Mouse (Mus musculus) embryonic facial prominence, embryonic 10.5 days (tissue): ENCODE data around the gene Vmn1r221. TPM values are rescaled to one million over a fixed set of nuclear protein-coding genes. Genes with fewer than 3 reads are reported as not detected.
"Not testable (repeated sequence)": the region's sequence is repeated elsewhere in the genome, so short reads cannot be mapped to it uniquely, and the experiment has no call there.

ENCODE experiments used
- DNase-seq: peaks from one replicate; pipeline ENCODE4 v3.0.0-alpha.2; 2017; ENCODE audit warnings: low spot score
- H3K27ac ChIP-seq: fragments of 300-500 bp; sonication (generic); replicated peaks from 2 replicates; pipeline ENCODE4 v1.5.1; 2016; ENCODE audit warnings: mild to moderate bottlenecking
- H3K27me3 ChIP-seq: fragments of 300-500 bp; sonication (generic); replicated peaks from 2 replicates; pipeline ENCODE4 v1.6.1; 2016; ENCODE audit warnings: low read depth, mild to moderate bottlenecking; ENCODE audit not compliant: poor library complexity, severe bottlenecking
- H3K36me3 ChIP-seq: fragments of 300-500 bp; sonication (generic); replicated peaks from 2 replicates; pipeline ENCODE4 v1.6.1; 2016; ENCODE audit warnings: mild to moderate bottlenecking, moderate library complexity
- H3K4me1 ChIP-seq: fragments of 300-500 bp; sonication (generic); 2 replicates; pipeline ENCODE4 v1.6.1; 2016
- H3K4me3 ChIP-seq: fragments of 300-500 bp; sonication (generic); 2 replicates; pipeline ENCODE4 v1.5.1; 2016; ENCODE audit warnings: mild to moderate bottlenecking, moderate library complexity
- H3K9me3 ChIP-seq: fragments of 300-500 bp; sonication (generic); 2 replicates; pipeline ENCODE4 v1.6.1; 2016; ENCODE audit warnings: mild to moderate bottlenecking
- WGBS: fragments of 180-500 bp; shearing (Covaris S2); methylation state at CpG from one replicate; pipeline ENCODE4 v1.1.7; 2016; 5-methylcytosine and 5-hydroxymethylcytosine counted together
- polyA plus RNA-seq: library from polyadenylated mRNA; unstranded; fragments of >200 nt; fragmentation: Nextera tagmentation; extraction: Ambion mirVana; gene quantifications from 2 replicates; pipeline ENCODE4 v1.2.1, GENCODE M21; 2016

Vmn1r221 gene
- polyA plus RNA-seq = not detected in 2 replicates

DNA sequence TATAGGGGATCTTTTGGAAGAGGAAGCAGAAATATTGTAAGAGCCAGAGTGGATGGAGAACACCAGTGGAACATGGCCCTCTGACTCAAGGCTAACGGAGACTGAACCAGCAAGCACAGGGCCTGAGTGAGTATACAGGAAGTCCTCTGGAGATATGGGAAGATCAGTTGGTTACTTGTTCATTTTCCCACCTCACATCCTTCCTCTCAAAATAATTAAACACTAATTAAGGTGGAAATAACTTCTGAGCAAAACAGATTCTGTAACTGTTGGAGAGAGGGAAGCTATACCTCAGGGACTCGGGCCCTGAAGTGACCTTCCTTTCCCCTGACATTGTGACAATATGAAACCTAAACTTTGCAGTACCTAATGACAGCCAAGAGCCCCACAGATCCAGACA is at the start of gene Vmn1r221:
TSS of gene Vmn1r221 (plus strand) at position 301 of the 400 bp plus-strand sequence.
- H3K9me3 ChIP-seq, H3K36me3 ChIP-seq, H3K4me1 ChIP-seq, H3K4me3 ChIP-seq, H3K27ac ChIP-seq, H3K27me3 ChIP-seq, DNase-seq: not testable (repeated sequence)
- 90% methylated on average over 2 of the region's 2 CpGs for WGBS

DNA sequence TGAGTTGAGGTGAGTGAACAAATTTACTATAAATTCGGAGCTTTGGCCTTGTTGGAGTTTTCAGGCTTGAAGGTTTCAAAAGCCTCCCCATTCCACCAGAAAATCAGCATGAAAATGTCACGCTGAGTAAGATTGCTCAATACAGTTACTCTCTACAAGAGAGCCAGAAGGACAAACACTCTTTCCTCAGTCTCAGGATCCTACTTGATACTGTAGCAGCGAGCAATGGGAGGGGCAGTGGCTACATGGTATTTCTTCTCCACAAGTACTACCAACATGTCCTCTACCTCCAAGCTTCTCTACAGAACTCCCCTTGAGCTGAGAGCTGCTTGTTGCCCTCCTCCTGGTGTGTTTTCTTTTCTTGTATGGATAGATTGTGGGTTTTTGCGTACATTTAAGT is 47.5 kb upstream of the Vmn1r221 start:
- H3K27ac ChIP-seq, H3K9me3 ChIP-seq, H3K36me3 ChIP-seq, DNase-seq, H3K4me3 ChIP-seq, H3K27me3 ChIP-seq, H3K4me1 ChIP-seq: not testable (repeated sequence)
- 89% methylated on average over 4 of the region's 4 CpGs for WGBS

DNA sequence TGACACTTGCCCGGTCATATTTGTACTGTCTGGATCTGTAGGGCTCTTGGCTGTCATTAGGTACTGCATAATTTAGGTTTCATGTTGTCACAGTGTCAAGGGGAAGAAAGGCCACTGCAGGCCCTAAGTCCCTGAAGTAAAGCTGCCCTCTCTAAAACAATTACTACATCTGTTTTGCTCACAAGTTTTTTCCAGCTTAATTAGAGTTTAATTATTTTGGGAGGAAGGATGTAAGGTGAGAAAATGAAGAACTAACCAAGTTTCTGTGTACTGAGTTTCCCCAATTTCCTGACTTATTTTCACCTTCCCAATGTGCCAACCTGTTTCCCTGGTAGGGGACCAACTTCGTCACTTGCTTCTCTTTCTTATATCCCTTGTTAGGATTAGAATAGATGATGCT is 26.1 kb upstream of the Vmn1r221 start, which contains the start of gene Vmn1r220:
TSS of gene Vmn1r220 (minus strand) at position 101 of the 400 bp plus-strand sequence.
- no peaks in the 10 kb centered on the region for H3K36me3 ChIP-seq
- no peak within 1 kb of the TSS for H3K27ac ChIP-seq
- H3K27me3 ChIP-seq = no peaks in the 10 kb centered on the region
- H3K9me3 ChIP-seq = no peaks in the 10 kb centered on the region
- DNase-seq = no peak
- no peak within 1 kb of the TSS for H3K4me3 ChIP-seq
- H3K4me1 ChIP-seq = no peaks in the 10 kb centered on the region
- WGBS = 86% methylated on average over 2 of the region's 2 CpGs

DNA sequence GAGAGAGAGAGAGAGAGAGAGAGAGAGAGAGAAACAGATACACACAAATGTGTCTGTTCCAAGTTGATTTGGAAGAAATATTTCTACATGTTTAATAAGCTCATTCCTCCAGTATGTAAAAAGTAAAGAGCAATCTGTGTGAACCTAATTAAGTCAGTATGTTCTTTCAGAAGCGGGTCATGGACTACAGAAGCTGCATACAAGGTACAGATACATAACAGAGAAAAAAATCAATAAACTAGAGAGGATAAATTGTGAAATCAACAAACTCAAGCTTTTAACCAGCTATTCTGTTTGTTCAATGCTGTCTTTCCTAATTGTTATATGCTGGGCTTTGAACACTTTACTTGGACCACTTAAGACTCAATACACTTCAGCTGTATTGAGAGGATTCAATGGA is 10.0 kb upstream of the Vmn1r221 start:
- not testable (repeated sequence) for H3K27me3 ChIP-seq, H3K9me3 ChIP-seq
- WGBS = 81% methylated on average over 1 of the region's 1 CpGs

DNA sequence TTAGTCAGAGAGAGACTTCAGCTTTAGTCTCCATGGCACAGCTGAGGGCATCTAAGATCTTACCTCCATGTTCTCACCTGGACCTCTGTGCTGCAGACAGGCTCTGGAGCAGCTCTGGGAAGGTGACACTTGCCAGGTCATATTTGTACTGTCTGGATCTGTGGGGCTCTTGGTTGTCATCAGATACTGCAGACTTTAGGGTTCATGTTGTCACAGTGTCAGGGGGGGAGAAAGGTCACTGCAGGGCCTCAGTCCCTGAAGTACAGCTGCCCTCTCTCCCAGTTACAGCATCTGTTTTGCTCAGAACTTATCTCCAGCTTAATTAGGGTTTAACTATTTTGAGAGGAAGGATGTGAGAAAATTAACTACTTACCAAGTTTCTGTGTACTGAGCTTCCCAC is 21.9 kb downstream of the Vmn1r221 start, which contains the start of gene Vmn1r222:
TSS of gene Vmn1r222 (minus strand) at position 101 of the 400 bp plus-strand sequence.
- H3K27ac ChIP-seq, H3K4me3 ChIP-seq, H3K9me3 ChIP-seq, DNase-seq, H3K4me1 ChIP-seq, H3K27me3 ChIP-seq, H3K36me3 ChIP-seq: not testable (repeated sequence)

More for the DNA sequence above, 10.0 kb upstream of the Vmn1r221 start:
- not testable (repeated sequence) for H3K36me3 ChIP-seq, H3K27ac ChIP-seq, H3K4me1 ChIP-seq, DNase-seq, H3K4me3 ChIP-seq

DNA sequence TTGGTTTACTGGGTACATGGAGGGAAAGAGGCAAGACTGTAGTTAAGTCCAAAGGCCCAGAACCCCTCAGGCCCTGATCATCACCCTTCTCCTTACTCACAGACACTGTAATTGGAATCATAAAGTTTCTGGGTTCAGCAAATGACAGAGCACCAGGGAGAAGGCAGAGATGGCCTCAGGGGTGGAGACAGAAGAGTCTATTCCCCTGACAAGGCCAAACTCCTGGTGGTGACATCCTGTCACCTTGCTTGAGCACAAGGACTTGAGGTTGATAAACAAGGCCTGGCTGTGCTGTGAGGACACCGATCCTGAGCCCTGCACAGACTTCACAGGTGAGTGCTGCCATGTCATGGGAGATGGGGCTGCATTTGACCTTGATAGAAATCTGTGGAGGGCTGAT is 32.9 kb downstream of the Vmn1r221 start, which contains the start of gene Vmn1r223:
TSS of gene Vmn1r223 (plus strand) at position 301 of the 400 bp plus-strand sequence.
- not testable (repeated sequence) for H3K9me3 ChIP-seq, H3K4me1 ChIP-seq, DNase-seq, H3K4me3 ChIP-seq, H3K27me3 ChIP-seq, H3K36me3 ChIP-seq, H3K27ac ChIP-seq
- 82% methylated on average over 1 of the region's 1 CpGs for WGBS

DNA sequence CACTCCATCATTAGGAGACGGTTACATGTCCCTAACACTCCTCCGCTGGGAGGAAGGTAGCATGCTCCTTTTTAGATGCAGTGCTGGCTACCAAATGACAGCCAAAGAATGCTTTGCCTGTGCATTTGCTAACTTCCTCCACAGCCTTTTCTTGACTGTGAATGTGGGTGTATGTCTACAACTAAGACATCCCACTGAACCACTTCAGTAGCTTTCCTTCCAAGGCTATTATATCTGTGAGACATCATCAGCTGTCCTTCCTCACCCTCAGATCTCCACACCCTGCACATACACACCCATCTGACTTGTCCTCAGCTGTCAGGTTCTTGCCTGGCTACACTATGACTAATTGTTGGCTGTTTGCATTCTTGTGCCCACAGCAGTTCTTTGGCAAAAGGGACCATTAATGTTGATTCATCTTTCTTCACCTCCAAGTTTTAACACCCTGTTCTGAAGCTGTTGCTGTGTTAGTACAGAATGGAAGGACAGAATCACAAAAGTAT is 44.7 kb downstream of the Vmn1r221 start:
- Histone ChIP-seq H3K4me3 (no peak overlapping the region), H3K27ac (no peak overlapping the region), H3K27me3 (no peaks in the 10 kb centered on the region), H3K36me3 (no peaks in the 10 kb centered on the region), H3K4me1 (no peaks in the 10 kb centered on the region), H3K9me3 (no peaks in the 10 kb centered on the region)
- 92% methylated on average over 2 of the region's 2 CpGs for WGBS
- DNase-seq = no peak

DNA sequence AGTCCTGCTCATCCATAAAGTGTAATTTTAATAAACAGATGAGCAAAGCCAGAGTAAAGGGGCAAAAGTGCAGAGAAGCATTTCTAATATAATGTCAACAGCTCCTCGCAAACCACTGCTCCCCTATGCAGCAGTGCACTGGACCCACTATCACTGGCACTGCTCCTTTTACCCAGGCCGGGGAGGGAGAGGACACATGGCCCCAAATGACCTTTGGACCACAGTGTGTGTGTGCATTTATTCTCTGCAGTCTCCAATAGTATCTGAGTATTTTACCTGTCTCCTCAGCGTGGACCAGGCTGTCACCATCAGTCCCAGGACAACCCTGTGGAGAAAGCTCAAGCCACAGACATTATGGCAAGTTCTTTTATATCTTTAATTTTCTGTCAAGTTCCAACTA is 54.7 kb downstream of the Vmn1r221 start:
- not testable (repeated sequence) for H3K27me3 ChIP-seq, H3K27ac ChIP-seq, H3K4me3 ChIP-seq, H3K4me1 ChIP-seq, H3K9me3 ChIP-seq, DNase-seq, H3K36me3 ChIP-seq
- WGBS = 89% methylated on average over 3 of the region's 3 CpGs

DNA sequence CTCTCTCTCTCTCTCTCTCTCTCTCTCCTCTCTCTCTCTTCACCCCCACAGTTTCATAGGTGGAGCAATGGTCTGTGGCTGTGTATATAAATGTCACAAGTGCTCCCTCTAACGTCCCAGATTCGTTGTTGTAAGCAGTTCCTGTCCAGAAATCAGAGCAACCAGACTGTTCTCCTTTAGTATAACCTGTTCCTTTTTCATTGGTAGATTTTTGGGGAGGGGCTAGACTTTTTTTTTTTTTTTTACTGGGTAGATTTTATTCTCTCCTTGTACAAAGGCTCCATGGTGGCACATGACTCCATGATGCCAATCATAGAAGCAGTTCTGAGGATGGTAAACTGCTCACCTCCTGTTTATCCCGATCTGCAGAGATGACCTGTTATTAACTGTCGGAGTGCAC is 55.2 kb downstream of the Vmn1r221 start:
- not testable (repeated sequence) for H3K4me3 ChIP-seq, H3K9me3 ChIP-seq, H3K27ac ChIP-seq, DNase-seq, H3K27me3 ChIP-seq, H3K4me1 ChIP-seq, H3K36me3 ChIP-seq
- WGBS = 43% methylated on average over 4 of the region's 4 CpGs

DNA sequence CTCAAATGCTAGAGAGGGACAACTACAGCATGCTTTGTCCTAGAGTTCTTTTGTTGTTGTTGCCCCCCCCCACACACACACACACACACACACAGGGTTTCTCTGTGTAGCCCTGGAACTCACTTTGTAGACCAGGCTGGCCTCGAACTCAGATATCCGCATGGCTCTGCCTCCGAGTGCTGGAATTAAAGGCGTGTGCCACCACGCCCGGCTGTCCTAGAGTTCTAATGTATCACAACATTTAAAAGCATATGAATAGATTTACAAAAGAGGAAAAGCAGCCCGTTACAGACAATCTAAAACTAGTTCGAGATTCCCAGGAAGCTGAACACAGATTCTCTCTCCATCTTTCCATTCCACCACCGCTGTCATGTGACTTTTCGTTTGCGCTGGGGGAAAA is 55.8 kb downstream of the Vmn1r221 start:
- WGBS = 25% methylated on average over 11 of the region's 11 CpGs
- H3K9me3 ChIP-seq = no peaks in the 10 kb centered on the region

DNA sequence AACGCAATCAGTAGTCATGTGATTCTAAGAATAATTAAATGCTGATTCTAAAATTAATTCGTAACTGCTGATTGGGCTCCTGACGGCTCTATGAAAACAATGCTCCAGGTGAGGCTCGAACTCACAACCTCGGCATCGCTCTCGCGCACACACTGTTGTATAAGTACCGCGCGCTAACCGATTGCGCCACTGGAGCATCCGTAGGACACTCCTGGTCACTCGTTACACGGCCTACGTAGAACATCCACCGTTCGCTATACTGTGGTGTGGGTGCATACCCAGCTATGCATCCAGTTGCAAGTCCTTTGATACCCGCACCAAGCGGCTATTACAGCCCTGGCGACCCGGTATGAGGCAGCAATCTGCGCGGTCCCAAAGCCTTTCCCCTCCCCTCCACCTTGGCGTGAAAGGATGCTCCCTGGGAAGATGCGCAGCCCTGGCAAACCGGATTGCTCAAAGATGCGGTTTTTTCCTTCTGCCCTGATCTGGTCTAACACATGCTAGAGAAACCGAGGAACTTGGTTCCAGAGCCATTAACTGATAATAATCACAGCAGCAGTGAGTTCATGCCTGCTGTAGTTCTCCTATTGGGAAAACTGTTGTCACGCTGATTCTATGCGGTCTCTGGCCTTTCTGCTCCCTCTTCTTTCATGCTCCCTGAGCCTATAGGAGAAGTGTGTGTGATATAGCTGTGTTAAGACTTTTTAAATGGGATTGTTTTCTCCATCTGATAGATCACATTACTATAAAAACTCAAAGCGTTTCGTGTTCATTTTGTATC is 56.6 kb downstream of the Vmn1r221 start:
- 2% methylated on average over 34 of the region's 34 CpGs for WGBS

More for the DNA sequence above, 55.8 kb downstream of the Vmn1r221 start:
- Histone ChIP-seq H3K36me3 (no peaks in the 10 kb centered on the region), H3K27ac (no peak overlapping the region), H3K4me1 (0 out of 2 replicates have a peak, but pooled peaks cover 8% of the 10 kb centered on the region), H3K4me3 (peak overlapping the region; percentile 58), H3K27me3 (no peaks in the 10 kb centered on the region)
- DNase-seq = peak; percentile 40

More for the DNA sequence above, 56.6 kb downstream of the Vmn1r221 start:
- peak overlapping the region; percentile 58 for H3K4me3 ChIP-seq
- peak; percentile 83 for DNase-seq
- H3K27ac ChIP-seq = no peak overlapping the region
- H3K36me3 ChIP-seq = no peaks in the 10 kb centered on the region
- 0 out of 2 replicates have a peak, but pooled peaks cover 8% of the 10 kb centered on the region for H3K4me1 ChIP-seq
- H3K9me3 ChIP-seq = no peaks in the 10 kb centered on the region
- H3K27me3 ChIP-seq = no peaks in the 10 kb centered on the region
